Mouse (Mus musculus) neural tube, embryonic 15.5 days (tissue): ENCODE data around the gene Prph2. TPM values are rescaled to one million over a fixed set of nuclear protein-coding genes. Genes with fewer than 3 reads are reported as not detected.

Source experiments
- polyA plus RNA-seq: library from polyadenylated mRNA; unstranded; fragments of >200 nt; fragmentation: Nextera tagmentation; extraction: Ambion mirVana; gene quantifications from 2 replicates; pipeline ENCODE4 v1.2.1, GENCODE M21; 2015

Gene Prph2
- polyA plus RNA-seq, 1 experiment from 2014 or later = not detected

Other genes with a start within 250 kb of the Prph2 start
- gene Rrp36, start 236.1 kb upstream of the Prph2 start, polyA plus RNA-seq = 53.5 and 59.1 TPM in 2 replicates
- gene Mea1, start 231.7 kb upstream of the Prph2 start, polyA plus RNA-seq = 275 and 308 TPM in 2 replicates
- gene Klhdc3, start 229.5 kb upstream of the Prph2 start, polyA plus RNA-seq = 166 TPM in 2 replicates
- gene Ppp2r5d, start 205.3 kb upstream of the Prph2 start, polyA plus RNA-seq = 89.1 and 93.2 TPM in 2 replicates
- 27.8 and 28.3 TPM in 2 replicates for gene Pex6, start 199.0 kb upstream of the Prph2 start, polyA plus RNA-seq
- 1.7 and 1.9 TPM in 2 replicates for gene Gnmt, start 181.3 kb upstream of the Prph2 start, polyA plus RNA-seq
- gene Cnpy3, start 158.2 kb upstream of the Prph2 start, polyA plus RNA-seq = 72.2 and 76.1 TPM in 2 replicates
- 0.19 and 43.5 TPM in 2 replicates for gene Ptcra, start 146.7 kb upstream of the Prph2 start, polyA plus RNA-seq
- gene 2310039H08Rik, start 137.8 kb upstream of the Prph2 start, polyA plus RNA-seq = 53.8 and 56.8 TPM in 2 replicates
- gene Rpl7l1, start 127.8 kb upstream of the Prph2 start, polyA plus RNA-seq = 77.2 and 88.4 TPM in 2 replicates
- gene Bicral, start 52.0 kb upstream of the Prph2 start, polyA plus RNA-seq = 6.6 and 8.3 TPM in 2 replicates
- gene Tbcc, start 19.8 kb upstream of the Prph2 start, polyA plus RNA-seq = 55.9 and 62.5 TPM in 2 replicates
- gene Ubr2, start 100.1 kb downstream of the Prph2 start, polyA plus RNA-seq = 15.6 TPM in 2 replicates